Mouse (Mus musculus) midbrain, embryonic 11.5 days (tissue): ENCODE results near the gene Pnkp. TPM values are rescaled to one million over a fixed set of nuclear protein-coding genes. Genes with fewer than 3 reads are reported as not detected.

Experiments used
- ATAC-seq: fragments of 200-750 bp; cut with Nextera tagmentation; 2 replicates; pipeline ENCODE4 v1.8.0; 2017; ENCODE audit warnings: moderate TSS enrichment, moderate library complexity; ENCODE audit not compliant: low FRiP score
- DNase-seq: peaks from one replicate; pipeline ENCODE4 v3.0.0; 2015; ENCODE audit warnings: low spot score; ENCODE audit errors: missing footprints
- H3K27ac ChIP-seq: fragments of 300-500 bp; sonication (generic); 2 replicates; pipeline ENCODE4 v1.5.1; 2014; ENCODE audit warnings: low read depth, low read length
- H3K27me3 ChIP-seq: fragments of 300-500 bp; sonication (generic); 2 replicates; pipeline ENCODE4 v1.6.1; 2014; ENCODE audit warnings: mild to moderate bottlenecking, low read length, moderate library complexity, mixed read lengths; ENCODE audit not compliant: control insufficient read depth, insufficient read depth
- H3K36me3 ChIP-seq: fragments of 300-500 bp; sonication (generic); 2 replicates; pipeline ENCODE4 v1.6.1; 2014; ENCODE audit warnings: mild to moderate bottlenecking, low read length, moderate library complexity, mixed read lengths; ENCODE audit not compliant: control insufficient read depth, insufficient read depth
- H3K4me1 ChIP-seq: fragments of 300-500 bp; sonication (generic); 2 replicates; pipeline ENCODE4 v1.6.1; 2014; ENCODE audit warnings: low read length; ENCODE audit not compliant: control insufficient read depth, insufficient read depth
- H3K4me2 ChIP-seq: fragments of 300-500 bp; sonication (generic); 2 replicates; pipeline ENCODE4 v1.6.1; 2014; ENCODE audit warnings: mild to moderate bottlenecking, moderate library complexity
- H3K4me3 ChIP-seq: fragments of 300-500 bp; sonication (generic); 2 replicates; pipeline ENCODE4 v1.5.1; 2014; ENCODE audit warnings: low read depth, low read length
- H3K9ac ChIP-seq: fragments of 300-500 bp; sonication (generic); 2 replicates; pipeline ENCODE4 v1.6.1; 2014; ENCODE audit warnings: low read length
- H3K9me3 ChIP-seq: fragments of 300-500 bp; sonication (generic); 2 replicates; pipeline ENCODE4 v1.6.1; 2016; ENCODE audit warnings: low read length; ENCODE audit not compliant: control insufficient read depth
- WGBS: fragments of 180-500 bp; shearing (Covaris S2); extraction: QIAGEN DNeasy Blood & Tissue Kit; methylation state at CpG from one replicate; pipeline ENCODE4 v1.1.7; 2014; 5-methylcytosine and 5-hydroxymethylcytosine counted together
- polyA plus RNA-seq: library from polyadenylated mRNA; unstranded; fragments of >200 nt; fragmentation: Nextera tagmentation; extraction: Ambion mirVana; gene quantifications from 2 replicates; pipeline ENCODE4 v1.2.1, GENCODE M21; 2014

Gene Pnkp
- polyA plus RNA-seq, 1 experiment from 2014 or later = 28.6 TPM

DNA sequence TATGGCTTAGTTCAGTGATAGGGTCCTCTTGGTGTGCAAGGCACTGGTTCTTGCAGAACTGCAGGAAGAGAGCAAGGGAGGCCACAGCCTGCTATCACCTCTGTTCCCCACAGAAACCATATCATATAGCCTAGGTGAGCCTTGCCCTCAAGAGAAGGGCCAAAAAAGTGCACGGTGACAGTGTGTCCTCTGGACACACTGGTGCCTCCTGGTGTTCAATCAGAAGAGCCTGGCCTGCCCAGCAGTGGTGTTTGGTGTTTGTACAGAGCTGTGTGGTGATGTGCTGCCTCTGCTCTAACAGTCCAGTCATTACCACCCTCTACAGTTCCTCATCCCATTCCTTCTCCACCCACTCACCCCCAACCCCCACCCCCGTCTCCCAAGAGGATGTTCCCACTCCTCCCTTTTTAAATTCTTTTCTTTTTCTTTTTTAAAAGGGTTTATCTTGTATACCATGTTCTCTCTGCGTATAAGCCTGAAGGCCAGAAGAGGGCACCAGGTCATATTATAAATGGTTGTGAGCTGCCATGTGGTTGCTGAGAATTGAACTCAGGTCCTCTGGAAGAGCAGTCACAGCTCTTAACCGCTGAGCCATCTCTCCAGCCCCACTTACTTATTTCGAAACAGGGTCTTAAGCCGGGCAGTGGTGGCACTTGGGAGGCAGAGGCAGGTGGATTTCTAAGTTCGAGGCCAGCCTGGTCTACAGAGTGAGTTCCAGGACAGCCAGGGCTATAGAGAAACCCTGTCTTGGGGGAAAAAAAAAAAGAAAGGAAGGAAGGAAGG, 35.1 kb upstream of the Pnkp start:
- Histone ChIP-seq H3K9ac (no peak overlapping the region), H3K4me1 (peaks cover 29% of the 10 kb centered on the region), H3K4me2 (no peak overlapping the region), H3K4me3 (no peak overlapping the region), H3K9me3 (no peaks in the 10 kb centered on the region), H3K27me3 (no peaks in the 10 kb centered on the region), H3K27ac (no peak overlapping the region), H3K36me3 (no peaks in the 10 kb centered on the region)
- 87% methylated on average over 7 of the region's 7 CpGs for WGBS
- DNase-seq (no peak), ATAC-seq (no peak)

DNA sequence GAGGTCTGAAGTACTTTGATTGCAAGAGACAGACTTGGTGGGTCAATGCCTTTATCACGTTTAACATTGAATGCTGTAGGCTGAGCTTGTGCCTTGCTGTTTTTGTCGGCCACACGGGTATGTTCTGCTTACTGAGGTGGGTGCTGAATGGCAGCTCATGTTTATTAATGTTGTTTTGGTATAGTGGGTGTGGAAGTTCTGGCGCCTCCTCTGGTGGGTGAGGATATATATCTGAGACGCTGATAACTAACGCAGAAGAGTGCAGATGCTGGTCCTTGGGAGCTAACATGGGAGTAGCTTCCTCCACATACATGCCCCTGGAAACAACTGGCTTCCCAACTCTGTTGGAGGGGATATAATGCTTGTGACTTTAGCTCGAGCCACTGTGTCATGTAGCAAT, 33.5 kb upstream of the Pnkp start:
- no peak overlapping the region for H3K4me3 ChIP-seq
- no peak overlapping the region for H3K27ac ChIP-seq
- ATAC-seq (no peak), DNase-seq (no peak)
- H3K27me3 ChIP-seq = no peaks in the 10 kb centered on the region
- no peak overlapping the region for H3K9ac ChIP-seq
- H3K4me1 ChIP-seq = peaks cover 15% of the 10 kb centered on the region
- no peaks in the 10 kb centered on the region for H3K9me3 ChIP-seq
- H3K36me3 ChIP-seq = no peaks in the 10 kb centered on the region; the same call in 1 of the 2 replicates
- WGBS = 42% methylated on average over 7 of the region's 7 CpGs
- no peak overlapping the region for H3K4me2 ChIP-seq

DNA sequence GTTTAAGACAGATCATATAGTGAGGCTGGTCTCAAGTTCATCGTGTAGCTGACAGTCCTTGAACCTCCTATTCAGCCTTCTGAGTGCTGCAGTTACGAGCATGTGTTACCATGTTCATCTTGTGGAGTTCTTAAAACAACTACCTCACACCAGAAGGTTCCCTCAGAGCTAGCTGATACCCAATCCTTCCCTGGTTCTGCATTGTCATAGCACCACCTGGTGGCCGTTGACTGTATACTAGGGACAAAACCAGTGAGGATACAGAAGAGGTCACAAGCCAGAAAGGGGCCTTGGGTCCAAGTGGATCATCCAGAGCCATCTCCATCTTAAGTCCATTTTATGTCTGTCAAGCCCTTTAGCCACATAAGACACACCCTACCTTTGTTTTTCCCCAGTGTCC, 32.1 kb upstream of the Pnkp start:
- H3K4me2 ChIP-seq = no peak overlapping the region
- no peak overlapping the region for H3K27ac ChIP-seq
- peaks cover 6% of the 10 kb centered on the region for H3K4me1 ChIP-seq
- H3K36me3 ChIP-seq = peaks cover 14% of the 10 kb centered on the region
- ATAC-seq (peak; percentile 58; the same call in 1 of the 2 replicates), DNase-seq (peak; percentile 96)
- no peaks in the 10 kb centered on the region for H3K9me3 ChIP-seq
- WGBS = 42% methylated on average over 3 of the region's 3 CpGs
- no peak overlapping the region for H3K9ac ChIP-seq
- H3K27me3 ChIP-seq = no peaks in the 10 kb centered on the region
- no peak overlapping the region for H3K4me3 ChIP-seq

DNA sequence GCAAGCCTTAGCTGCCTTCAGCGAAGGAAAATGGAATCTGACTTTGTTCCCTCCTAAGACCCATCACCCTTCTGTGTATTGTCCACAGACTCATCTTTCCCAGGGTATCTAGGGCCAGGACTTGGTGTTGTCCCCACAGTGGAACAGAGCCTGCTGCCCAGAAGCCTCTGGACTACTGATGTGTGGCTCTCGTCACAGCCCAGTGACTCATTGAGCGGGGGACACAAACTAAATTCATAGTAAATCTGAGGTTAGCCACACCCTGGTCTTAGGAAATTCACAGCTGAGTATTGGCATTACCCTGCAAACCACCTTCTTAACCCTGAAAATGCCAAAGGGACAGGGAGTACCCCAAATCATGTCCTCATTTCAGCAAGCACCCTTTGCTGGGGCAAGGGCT, 30.2 kb upstream of the Pnkp start:
- Histone ChIP-seq H3K4me3 (no peak overlapping the region), H3K4me1 (peaks cover 6% of the 10 kb centered on the region), H3K36me3 (peaks cover 27% of the 10 kb centered on the region), H3K27ac (no peak overlapping the region), H3K27me3 (no peaks in the 10 kb centered on the region), H3K9ac (no peak overlapping the region), H3K4me2 (no peak overlapping the region), H3K9me3 (no peaks in the 10 kb centered on the region)
- WGBS = 85% methylated on average over 3 of the region's 3 CpGs
- ATAC-seq (no peak), DNase-seq (peak; percentile 10)

DNA sequence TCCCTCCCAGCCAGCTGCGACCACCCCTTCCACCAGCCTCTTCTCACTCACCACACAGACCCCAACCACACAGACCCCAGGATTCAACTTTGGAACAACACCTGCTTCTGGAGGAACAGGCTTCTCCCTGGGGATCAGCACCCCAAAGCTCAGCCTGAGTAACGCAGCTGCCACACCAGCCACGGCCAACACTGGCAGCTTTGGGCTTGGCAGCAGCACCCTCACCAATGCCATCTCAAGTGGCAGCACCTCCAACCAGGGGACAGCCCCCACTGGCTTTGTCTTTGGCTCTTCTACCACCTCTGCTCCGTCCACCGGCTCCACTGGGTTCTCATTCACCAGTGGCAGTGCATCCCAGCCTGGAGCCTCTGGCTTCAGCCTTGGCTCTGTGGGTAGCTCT, 28.2 kb upstream of the Pnkp start:
- DNase-seq = no peak
- H3K4me1 ChIP-seq = peaks cover 2% of the 10 kb centered on the region; the same call in 1 of the 2 replicates
- H3K4me3 ChIP-seq = no peak overlapping the region
- 92% methylated on average over 5 of the region's 5 CpGs for WGBS
- no peak overlapping the region for H3K4me2 ChIP-seq
- H3K27ac ChIP-seq = no peak overlapping the region
- H3K9ac ChIP-seq = no peak overlapping the region
- ATAC-seq = no peak
- peaks cover 29% of the 10 kb centered on the region for H3K36me3 ChIP-seq
- no peaks in the 10 kb centered on the region for H3K9me3 ChIP-seq
- H3K27me3 ChIP-seq = no peaks in the 10 kb centered on the region

DNA sequence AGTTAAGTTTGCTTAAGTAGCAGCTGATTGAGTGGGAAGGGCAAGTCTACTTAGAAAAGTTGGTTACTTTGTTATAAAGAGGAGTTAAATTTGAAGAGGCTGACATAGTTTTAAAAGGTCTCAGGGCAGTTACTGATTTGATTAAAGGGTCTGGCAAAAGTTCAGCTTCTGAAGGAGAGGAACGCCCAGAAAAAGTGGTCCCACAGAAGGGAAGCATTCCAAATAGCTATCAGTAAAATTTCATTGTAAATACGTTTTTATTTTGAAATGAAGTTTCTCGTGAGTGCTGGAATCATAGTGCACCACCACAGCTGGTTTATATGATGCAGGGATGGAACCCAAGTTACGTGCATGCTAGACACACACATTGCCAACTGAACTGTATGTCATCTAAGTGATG, 24.2 kb upstream of the Pnkp start:
- H3K9ac ChIP-seq = no peak overlapping the region
- no peaks in the 10 kb centered on the region for H3K9me3 ChIP-seq
- no peaks in the 10 kb centered on the region for H3K4me1 ChIP-seq
- no peak overlapping the region for H3K4me3 ChIP-seq
- no peak for DNase-seq
- no peaks in the 10 kb centered on the region for H3K27me3 ChIP-seq
- no peak overlapping the region for H3K4me2 ChIP-seq
- ATAC-seq = no peak
- H3K36me3 ChIP-seq = peaks cover 29% of the 10 kb centered on the region
- no peak overlapping the region for H3K27ac ChIP-seq
- 80% methylated on average over 4 of the region's 4 CpGs for WGBS

DNA sequence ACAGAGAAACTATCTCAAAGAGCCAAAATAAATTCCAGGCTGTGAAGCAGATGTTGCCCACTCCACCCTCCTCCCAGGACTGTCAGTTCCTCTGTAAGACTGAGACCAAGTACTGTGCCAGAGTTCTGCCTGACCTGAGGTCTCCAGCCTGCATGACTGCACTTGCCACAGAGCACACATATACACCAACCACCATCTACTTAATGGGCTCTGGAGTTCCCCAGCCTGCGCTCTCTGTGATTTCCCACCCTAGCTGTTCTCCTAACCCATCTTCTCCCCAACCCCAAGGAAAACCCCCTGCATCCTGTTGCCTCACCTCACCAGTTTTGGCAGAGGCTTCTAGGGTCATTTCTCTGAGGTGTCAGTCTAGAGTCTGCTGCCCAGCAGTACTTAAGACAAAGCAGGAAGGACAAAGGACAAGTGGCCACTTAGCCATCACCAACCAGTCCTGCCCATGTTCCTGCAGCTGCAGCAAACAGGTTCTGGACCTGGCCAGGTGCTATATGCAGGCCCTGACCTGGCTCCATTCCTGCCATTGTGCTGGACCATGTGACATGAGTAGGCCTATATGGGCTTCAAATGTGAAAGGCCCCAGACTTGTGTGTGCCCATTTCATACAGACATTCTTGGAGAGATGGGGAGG, 21.4 kb upstream of the Pnkp start:
- H3K36me3 ChIP-seq = peaks cover 10% of the 10 kb centered on the region
- H3K27me3 ChIP-seq = peaks cover 17% of the 10 kb centered on the region
- DNase-seq = no peak
- H3K9me3 ChIP-seq = no peaks in the 10 kb centered on the region
- H3K27ac ChIP-seq = no peak overlapping the region
- no peak overlapping the region for H3K4me3 ChIP-seq
- WGBS = 82% methylated on average over 1 of the region's 1 CpGs
- no peak overlapping the region for H3K9ac ChIP-seq
- no peak overlapping the region for H3K4me2 ChIP-seq
- H3K4me1 ChIP-seq = peaks cover 9% of the 10 kb centered on the region
- no peak for ATAC-seq

DNA sequence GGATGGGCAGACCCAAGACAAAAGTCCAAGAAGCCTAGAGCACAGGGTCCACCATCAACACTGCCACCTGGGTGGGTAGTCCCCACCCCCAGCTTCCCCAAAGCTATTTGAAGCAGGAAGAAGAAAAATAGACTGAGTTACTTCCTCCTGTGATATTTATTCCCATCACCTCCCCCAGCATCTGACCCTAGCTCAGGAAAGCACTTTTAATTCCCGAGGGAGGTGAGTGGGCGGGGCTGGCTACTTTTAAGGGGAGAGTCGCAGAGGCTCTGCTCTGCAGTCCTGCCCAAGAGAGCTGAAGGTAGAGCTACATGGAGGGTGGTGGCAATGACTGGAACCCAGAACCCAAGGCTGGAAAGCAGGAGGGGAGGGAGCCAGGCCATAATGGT, 20.9 kb upstream of the Pnkp start:
- Histone ChIP-seq H3K4me1 (peaks cover 9% of the 10 kb centered on the region), H3K27ac (no peak overlapping the region), H3K36me3 (peaks cover 6% of the 10 kb centered on the region), H3K4me2 (no peak overlapping the region), H3K9ac (no peak overlapping the region), H3K4me3 (no peak overlapping the region), H3K27me3 (peaks cover 20% of the 10 kb centered on the region), H3K9me3 (no peaks in the 10 kb centered on the region)
- WGBS = 57% methylated on average over 3 of the region's 3 CpGs
- no peak for DNase-seq
- ATAC-seq = no peak

DNA sequence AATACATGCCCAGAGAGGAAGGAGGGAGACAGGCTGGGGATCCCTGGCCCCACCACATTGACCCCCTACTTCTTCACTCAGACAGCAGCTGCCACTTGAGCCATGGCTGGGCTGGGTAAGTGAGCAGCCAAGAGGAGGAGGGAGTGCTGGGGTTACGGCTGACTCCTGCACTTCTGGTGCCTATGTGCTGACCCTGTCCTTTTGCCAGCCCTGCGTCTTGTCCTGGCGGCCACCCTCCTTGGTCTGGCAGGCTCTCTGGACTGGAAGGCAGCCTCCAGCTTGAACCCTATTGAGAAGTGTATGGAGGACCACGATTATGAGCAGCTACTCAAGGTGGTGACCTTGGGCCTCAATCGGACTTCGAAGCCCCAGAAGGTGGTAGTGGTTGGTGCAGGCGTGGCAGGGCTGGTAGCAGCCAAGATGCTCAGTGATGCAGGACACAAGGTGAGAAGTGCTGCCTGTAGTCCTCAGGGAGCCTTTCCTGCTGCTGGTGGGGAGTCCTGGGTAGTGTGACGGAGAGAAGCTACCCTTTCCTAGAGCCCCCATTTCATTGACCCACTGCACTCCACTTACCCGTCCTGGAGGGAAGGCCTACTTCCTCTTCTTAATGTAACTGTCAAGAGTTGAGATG, 20.4 kb upstream of the Pnkp start:
- Histone ChIP-seq H3K9ac (no peak overlapping the region), H3K9me3 (no peaks in the 10 kb centered on the region), H3K4me1 (peaks cover 9% of the 10 kb centered on the region), H3K36me3 (peaks cover 2% of the 10 kb centered on the region; the same call in 1 of the 2 replicates), H3K4me3 (no peak overlapping the region), H3K4me2 (no peak overlapping the region), H3K27ac (no peak overlapping the region), H3K27me3 (peaks cover 20% of the 10 kb centered on the region)
- ATAC-seq = no peak
- no peak for DNase-seq
- 87% methylated on average over 9 of the region's 9 CpGs for WGBS
